Mouse (Mus musculus): Measurements from ENCODE around the gene Spn. TPM values are rescaled to one million over a fixed set of nuclear protein-coding genes. Genes with fewer than 3 reads are reported as not detected.
A peak's percentile ranks its signal among the peaks of the same experiment; 100 is the strongest.

The Spn gene
- polyA plus RNA-seq, 1 experiment from 2014 or later, result 0.05 TPM

- DNase-seq (ENCODE audit: low spot score) (peak; percentile 87), ATAC-seq (ENCODE audit: insufficient number of reproducible peaks, low FRiP score, low TSS enrichment, low read depth) (peak; percentile 77)
- no peaks in the 10 kb centered on the region for H3K4me1 ChIP-seq (ENCODE audit: control insufficient read depth, insufficient read depth, low read length)
- no peaks in the 10 kb centered on the region for H3K36me3 ChIP-seq (ENCODE audit: control insufficient read depth, insufficient read depth, low read length)
- no peaks in the 10 kb centered on the region for H3K9me3 ChIP-seq (ENCODE audit: control insufficient read depth, low read length)
- 17% methylated on average over 17 of the region's 17 CpGs for WGBS
- peak overlapping the region; percentile 27 for H3K4me3 ChIP-seq (ENCODE audit: low read depth, low read length)
- H3K9ac ChIP-seq (ENCODE audit: low read length), result peak overlapping the region; percentile 67
- peak overlapping the region; percentile 47 for H3K4me2 ChIP-seq (ENCODE audit: low read depth, severe bottlenecking)
- no peak overlapping the region for H3K27ac ChIP-seq (replicated peaks; ENCODE audit: low read depth, low read length)
- no peaks in the 10 kb centered on the region for H3K27me3 ChIP-seq (ENCODE audit: control insufficient read depth, insufficient read depth, low read length)
Measured at GRCm38 (mm10) chr7:127104560-127105332, 32.9 kb downstream of the Spn start.

- Histone ChIP-seq H3K27me3 (ENCODE audit: control insufficient read depth, insufficient read depth, low read length) (no peaks in the 10 kb centered on the region), H3K4me3 (ENCODE audit: low read depth, low read length) (no peak overlapping the region), H3K4me1 (ENCODE audit: control insufficient read depth, insufficient read depth, low read length) (no peaks in the 10 kb centered on the region), H3K9ac (ENCODE audit: low read length) (peak overlapping the region; percentile 67), H3K4me2 (ENCODE audit: low read depth, severe bottlenecking) (no peak overlapping the region), H3K36me3 (ENCODE audit: control insufficient read depth, insufficient read depth, low read length) (no peaks in the 10 kb centered on the region), H3K9me3 (ENCODE audit: control insufficient read depth, low read length) (no peaks in the 10 kb centered on the region), H3K27ac (replicated peaks; ENCODE audit: low read depth, low read length) (no peak overlapping the region)
- DNase-seq (ENCODE audit: low spot score) (no peak), ATAC-seq (ENCODE audit: insufficient number of reproducible peaks, low FRiP score, low TSS enrichment, low read depth) (no peak)
- 61% methylated on average over 6 of the region's 6 CpGs for WGBS
Measured at GRCm38 (mm10) chr7:127103960-127104359, 33.7 kb downstream of the Spn start.

- no peak overlapping the region for H3K4me3 ChIP-seq (ENCODE audit: low read depth, low read length)
- H3K9ac ChIP-seq (ENCODE audit: low read length), result no peak overlapping the region
- H3K27ac ChIP-seq (replicated peaks; ENCODE audit: low read depth, low read length), result no peak overlapping the region
- no peaks in the 10 kb centered on the region for H3K27me3 ChIP-seq (ENCODE audit: control insufficient read depth, insufficient read depth, low read length)
- H3K9me3 ChIP-seq (ENCODE audit: control insufficient read depth, low read length), result no peaks in the 10 kb centered on the region
- no peaks in the 10 kb centered on the region for H3K4me1 ChIP-seq (ENCODE audit: control insufficient read depth, insufficient read depth, low read length)
- DNase-seq (ENCODE audit: low spot score), result no peak
- WGBS, result 85% methylated on average over 6 of the region's 6 CpGs
- H3K4me2 ChIP-seq (ENCODE audit: low read depth, severe bottlenecking), result no peak overlapping the region
- no peak for ATAC-seq (ENCODE audit: insufficient number of reproducible peaks, low FRiP score, low TSS enrichment, low read depth)
- no peaks in the 10 kb centered on the region for H3K36me3 ChIP-seq (ENCODE audit: control insufficient read depth, insufficient read depth, low read length)
Measured at GRCm38 (mm10) chr7:127102148-127102547, 35.5 kb downstream of the Spn start.

GRCm38 (mm10) chr7:127101451-127102016, 36.1 kb downstream of the Spn start:
- Histone ChIP-seq H3K4me3 (ENCODE audit: low read depth, low read length) (no peak overlapping the region), H3K9ac (ENCODE audit: low read length) (no peak overlapping the region), H3K27ac (replicated peaks; ENCODE audit: low read depth, low read length) (no peak overlapping the region), H3K9me3 (ENCODE audit: control insufficient read depth, low read length) (no peaks in the 10 kb centered on the region), H3K36me3 (ENCODE audit: control insufficient read depth, insufficient read depth, low read length) (no peaks in the 10 kb centered on the region), H3K4me1 (ENCODE audit: control insufficient read depth, insufficient read depth, low read length) (no peaks in the 10 kb centered on the region), H3K27me3 (ENCODE audit: control insufficient read depth, insufficient read depth, low read length) (no peaks in the 10 kb centered on the region), H3K4me2 (ENCODE audit: low read depth, severe bottlenecking) (no peak overlapping the region)
- DNase-seq (ENCODE audit: low spot score) (no peak), ATAC-seq (ENCODE audit: insufficient number of reproducible peaks, low FRiP score, low TSS enrichment, low read depth) (no peak)
- WGBS, result 44% methylated on average over 2 of the region's 2 CpGs

- H3K4me2 ChIP-seq (ENCODE audit: low read depth, severe bottlenecking), result no peak overlapping the region
- H3K4me1 ChIP-seq (ENCODE audit: control insufficient read depth, insufficient read depth, low read length), result no peaks in the 10 kb centered on the region
- no peaks in the 10 kb centered on the region for H3K9me3 ChIP-seq (ENCODE audit: control insufficient read depth, low read length)
- no peaks in the 10 kb centered on the region for H3K36me3 ChIP-seq (ENCODE audit: control insufficient read depth, insufficient read depth, low read length)
- H3K27ac ChIP-seq (replicated peaks; ENCODE audit: low read depth, low read length), result no peak overlapping the region
- no peak for DNase-seq (ENCODE audit: low spot score)
- H3K27me3 ChIP-seq (ENCODE audit: control insufficient read depth, insufficient read depth, low read length), result no peaks in the 10 kb centered on the region
- 88% methylated on average over 4 of the region's 4 CpGs for WGBS
- no peak overlapping the region for H3K4me3 ChIP-seq (ENCODE audit: low read depth, low read length)
- no peak overlapping the region for H3K9ac ChIP-seq (ENCODE audit: low read length)
- no peak for ATAC-seq (ENCODE audit: insufficient number of reproducible peaks, low FRiP score, low TSS enrichment, low read depth)
Measured at GRCm38 (mm10) chr7:127099528-127099927, 38.1 kb downstream of the Spn start.

- no peaks in the 10 kb centered on the region for H3K36me3 ChIP-seq (ENCODE audit: control insufficient read depth, insufficient read depth, low read length)
- no peaks in the 10 kb centered on the region for H3K9me3 ChIP-seq (ENCODE audit: control insufficient read depth, low read length)
- ATAC-seq (ENCODE audit: insufficient number of reproducible peaks, low FRiP score, low TSS enrichment, low read depth), result no peak
- no peak overlapping the region for H3K4me2 ChIP-seq (ENCODE audit: low read depth, severe bottlenecking)
- no peak overlapping the region for H3K9ac ChIP-seq (ENCODE audit: low read length)
- H3K27me3 ChIP-seq (ENCODE audit: control insufficient read depth, insufficient read depth, low read length), result no peaks in the 10 kb centered on the region
- no peak for DNase-seq (ENCODE audit: low spot score)
- WGBS, result 87% methylated on average over 4 of the region's 4 CpGs
- no peaks in the 10 kb centered on the region for H3K4me1 ChIP-seq (ENCODE audit: control insufficient read depth, insufficient read depth, low read length)
- no peak overlapping the region for H3K4me3 ChIP-seq (ENCODE audit: low read depth, low read length)
- no peak overlapping the region for H3K27ac ChIP-seq (replicated peaks; ENCODE audit: low read depth, low read length)
Measured at GRCm38 (mm10) chr7:127098950-127099349, 38.7 kb downstream of the Spn start.

GRCm38 (mm10) chr7:127098521-127098920, 39.1 kb downstream of the Spn start:
- WGBS, result 81% methylated on average over 5 of the region's 5 CpGs
- no peak overlapping the region for H3K27ac ChIP-seq (replicated peaks; ENCODE audit: low read depth, low read length)

GRCm38 (mm10) chr7:127096456-127096855, 41.2 kb downstream of the Spn start:
- H3K9me3 ChIP-seq (ENCODE audit: control insufficient read depth, low read length), result no peaks in the 10 kb centered on the region
- 66% methylated on average over 7 of the region's 7 CpGs for WGBS
- ATAC-seq (ENCODE audit: insufficient number of reproducible peaks, low FRiP score, low TSS enrichment, low read depth), result no peak
- no peak overlapping the region for H3K4me3 ChIP-seq (ENCODE audit: low read depth, low read length)
- no peaks in the 10 kb centered on the region for H3K27me3 ChIP-seq (ENCODE audit: control insufficient read depth, insufficient read depth, low read length)
- no peak overlapping the region for H3K4me2 ChIP-seq (ENCODE audit: low read depth, severe bottlenecking)
- H3K36me3 ChIP-seq (ENCODE audit: control insufficient read depth, insufficient read depth, low read length), result no peaks in the 10 kb centered on the region
- H3K27ac ChIP-seq (replicated peaks; ENCODE audit: low read depth, low read length), result no peak overlapping the region
- H3K4me1 ChIP-seq (ENCODE audit: control insufficient read depth, insufficient read depth, low read length), result peaks cover 2% of the 10 kb centered on the region
- no peak overlapping the region for H3K9ac ChIP-seq (ENCODE audit: low read length)
- DNase-seq (ENCODE audit: low spot score), result no peak

More at GRCm38 (mm10) chr7:127098521-127098920, 39.1 kb downstream of the Spn start:
- ATAC-seq (ENCODE audit: insufficient number of reproducible peaks, low FRiP score, low TSS enrichment, low read depth) (no peak), DNase-seq (ENCODE audit: low spot score) (no peak)
- Histone ChIP-seq H3K4me1 (ENCODE audit: control insufficient read depth, insufficient read depth, low read length) (no peaks in the 10 kb centered on the region), H3K9me3 (ENCODE audit: control insufficient read depth, low read length) (no peaks in the 10 kb centered on the region), H3K4me2 (ENCODE audit: low read depth, severe bottlenecking) (no peak overlapping the region), H3K27me3 (ENCODE audit: control insufficient read depth, insufficient read depth, low read length) (no peaks in the 10 kb centered on the region), H3K36me3 (ENCODE audit: control insufficient read depth, insufficient read depth, low read length) (no peaks in the 10 kb centered on the region), H3K4me3 (ENCODE audit: low read depth, low read length) (no peak overlapping the region), H3K9ac (ENCODE audit: low read length) (no peak overlapping the region)
